Mouse (Mus musculus): ENCODE measurements around the gene Tmem179b.

DNA sequence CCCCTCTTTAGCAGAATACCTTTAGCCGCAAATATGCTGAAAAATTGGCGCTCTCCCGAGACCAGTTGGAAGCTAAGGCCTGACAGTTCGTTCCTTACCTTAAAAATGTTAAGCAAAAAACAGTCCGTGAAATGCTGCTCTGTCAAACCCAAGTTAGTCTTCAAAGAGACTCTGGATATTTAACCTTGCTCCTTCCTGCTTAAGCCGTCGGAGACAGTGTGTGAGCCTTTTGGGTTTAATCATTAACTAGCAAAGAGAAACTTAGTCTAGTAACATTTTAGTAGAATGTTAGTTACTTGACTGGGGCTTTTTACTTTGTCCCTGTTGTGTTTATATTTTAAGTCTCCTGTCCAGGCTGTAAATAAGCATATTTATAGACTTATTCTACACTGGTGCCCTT lies 46.9 kb upstream of the Tmem179b start:
- TF ChIP-seq TAL1 (IDR thresholded peaks at IDR 0.05; ENCODE audit: low read length) (no peak), GATA1 (IDR thresholded peaks at IDR 0.05; ENCODE audit: low read length) (no peak)

All from erythroblast, embryonic 14.5 days (primary cell).